Mouse (Mus musculus): Measurements from ENCODE around the gene Clasrp.
A peak's percentile ranks its signal among the peaks of the same experiment; 100 is the strongest.

The Clasrp gene

GRCm38 (mm10) chr7:19563884-19564283, 40.4 kb downstream of the Clasrp start:
- DNase-seq (ENCODE audit: low spot score) = no peak

- no peak for DNase-seq (ENCODE audit: low spot score)
These were observed 41.5 kb downstream of the Clasrp start, which contains the start of gene Ppp1r37 for GRCm38 (mm10) chr7:19562643-19563410. Ppp1r37 (minus strand) TSS chr7:19563076.

GRCm38 (mm10) chr7:19561765-19562642, 42.3 kb downstream of the Clasrp start:
- peak; percentile 88 for DNase-seq (ENCODE audit: low spot score)

GRCm38 (mm10) chr7:19561431-19561764, 42.9 kb downstream of the Clasrp start:
- no peak for DNase-seq (ENCODE audit: low spot score)

GRCm38 (mm10) chr7:19560491-19561260, 43.6 kb downstream of the Clasrp start:
- DNase-seq (ENCODE audit: low spot score) = no peak

- no peak for DNase-seq (ENCODE audit: low spot score)
These were observed 45.3 kb downstream of the Clasrp start for GRCm38 (mm10) chr7:19558965-19559364.

- no peak for DNase-seq (ENCODE audit: low spot score)
These were observed 46.0 kb downstream of the Clasrp start for GRCm38 (mm10) chr7:19557982-19558900.

GRCm38 (mm10) chr7:19557086-19557485, 47.2 kb downstream of the Clasrp start:
- DNase-seq (ENCODE audit: low spot score) = no peak

GRCm38 (mm10) chr7:19554168-19554567, 50.1 kb downstream of the Clasrp start:
- peak; percentile 46 for DNase-seq (ENCODE audit: low spot score)

- DNase-seq (ENCODE audit: low spot score) = no peak
These were observed 51.8 kb downstream of the Clasrp start for GRCm38 (mm10) chr7:19552443-19552842.

- DNase-seq (ENCODE audit: low spot score) = no peak
These were observed 52.7 kb downstream of the Clasrp start for GRCm38 (mm10) chr7:19551634-19552033.

- DNase-seq (ENCODE audit: low spot score) = no peak
These were observed 54.9 kb downstream of the Clasrp start for GRCm38 (mm10) chr7:19549394-19549793.

GRCm38 (mm10) chr7:19547344-19547969, 56.8 kb downstream of the Clasrp start:
- no peak for DNase-seq (ENCODE audit: low spot score)

GRCm38 (mm10) chr7:19546007-19546406, 58.3 kb downstream of the Clasrp start:
- DNase-seq (ENCODE audit: low spot score) = no peak

- DNase-seq (ENCODE audit: low spot score) = no peak
These were observed 60.7 kb downstream of the Clasrp start for GRCm38 (mm10) chr7:19543584-19543983.

GRCm38 (mm10) chr7:19542155-19542691, 62.1 kb downstream of the Clasrp start:
- DNase-seq (ENCODE audit: low spot score) = peak; percentile 43

GRCm38 (mm10) chr7:19541681-19542154, 62.6 kb downstream of the Clasrp start:
- no peak for DNase-seq (ENCODE audit: low spot score)

- no peak for DNase-seq (ENCODE audit: low spot score)
These were observed 63.3 kb downstream of the Clasrp start for GRCm38 (mm10) chr7:19540771-19541566.

GRCm38 (mm10) chr7:19534676-19535075, 69.6 kb downstream of the Clasrp start:
- DNase-seq (ENCODE audit: low spot score) = no peak
